Mouse (Mus musculus): ENCODE data around the gene Drc7.

- TF ChIP-seq POLR2A (IDR thresholded peaks at IDR 0.05; ENCODE audit: borderline replicate concordance, low read depth, low read length) (no peak), CTCF (IDR thresholded peaks at IDR 0.05; ENCODE audit: low read depth, low read length) (no peak)
Measured at GRCm38 (mm10) chr8:95093574-95093973, 38.7 kb downstream of the Drc7 start.
